In genomic region chr11:80917688-80918087, GRCm38 (mm10) we compare ENCODE assay signal across 15 mouse cellular contexts. TPM values are rescaled to one million over a fixed set of nuclear protein-coding genes. Genes with fewer than 3 reads are reported as not detected.
A peak's percentile ranks its signal among the peaks of the same experiment; 100 is the strongest.
DNase-seq lines count a peak whose midpoint lies in the region; ATAC-seq and TF ChIP-seq lines count a peak whose summit lies in the region.
"Had no signal": no experiment of that assay in that cellular context is flagged by ENCODE, and none has a peak within 500 bp of the region (broad histone marks: within the 10 kb centered on the region; RNA-seq: fewer than 3 reads in every experiment).

No protein-coding gene starts in this region.

- H3K9me3 ChIP-seq in forebrain, postnatal 0 days (ENCODE audit: low read length) = 0 out of 2 replicates have a peak, but pooled peaks cover 2% of the 10 kb centered on the region
- no peaks in the 10 kb centered on the region for H3K9me3 ChIP-seq in forebrain, embryonic 10.5 days
- no peaks in the 10 kb centered on the region for H3K9me3 ChIP-seq in CH12.LX (replicated peaks; ENCODE audit: low read length)
- H3K9me3 ChIP-seq in midbrain, embryonic 11.5 days (ENCODE audit: control insufficient read depth, low read length) = no peaks in the 10 kb centered on the region

- no peak for DNase-seq in forebrain, postnatal 0 days
- DNase-seq in forebrain, embryonic 10.5 days (ENCODE audit: extremely low spot score, low spot score) = no peak
- no peak for DNase-seq in lung, adult 2 months
- no peak for DNase-seq in lung, postnatal 14 days
- DNase-seq in CH12.LX (ENCODE audit: extremely low read depth) = peak; percentile 48
- peak; percentile 27 for DNase-seq in c-Kit-negative CD71-positive TER-119-positive erythroid progenitor cells, embryonic 14.5 days (ENCODE audit: low read depth, low spot score)
- DNase-seq in urinary bladder, postnatal 14 days (ENCODE audit: low spot score) = no peak
- DNase-seq in midbrain, embryonic 11.5 days (ENCODE audit: low spot score, missing footprints) = no peak
- DNase-seq: adrenal gland, postnatal 25 days; gastrocnemius, postnatal 36 days had no signal

- TF ChIP-seq EP300 in CH12.LX (IDR thresholded peaks at IDR 0.05; ENCODE audit: low read length) = no peak

- no peaks in the 10 kb centered on the region for H3K36me3 ChIP-seq in forebrain, postnatal 0 days (ENCODE audit: insufficient read depth)
- H3K36me3 ChIP-seq in forebrain, embryonic 10.5 days (replicated peaks) = no peaks in the 10 kb centered on the region
- H3K36me3 ChIP-seq in CH12.LX (replicated peaks in 1 of 2; ENCODE audit: control insufficient read depth in 1 of 2, insufficient read depth in 1 of 2, low read length in 1 of 2) = no peaks in the 10 kb centered on the region
- no peaks in the 10 kb centered on the region for H3K36me3 ChIP-seq in midbrain, embryonic 11.5 days (ENCODE audit: control insufficient read depth, insufficient read depth, low read length)
- H3K36me3 ChIP-seq: G1E had no signal

- H3K4me1 ChIP-seq in forebrain, postnatal 0 days (ENCODE audit: insufficient read depth) = no peaks in the 10 kb centered on the region
- H3K4me1 ChIP-seq in forebrain, embryonic 10.5 days = peaks cover 5% of the 10 kb centered on the region; the same call in 1 of the 2 replicates
- H3K4me1 ChIP-seq in lung, adult 2 months (ENCODE audit: control insufficient read depth, insufficient read depth, low read length) = no peaks in the 10 kb centered on the region
- H3K4me1 ChIP-seq in CH12.LX (ENCODE audit: control insufficient read depth in 1 of 2, insufficient read depth in 2 of 2) = no peaks in the 10 kb centered on the region; a peak in 1 of 4 replicates
- no peaks in the 10 kb centered on the region for H3K4me1 ChIP-seq in midbrain, embryonic 11.5 days (ENCODE audit: control insufficient read depth, insufficient read depth, low read length)

- no peak for ATAC-seq in forebrain, postnatal 0 days
- no peak for ATAC-seq in midbrain, embryonic 11.5 days (ENCODE audit: low FRiP score)

- dilution Hi-C loops in CH12.LX (cut with MboI; ENCODE audit: extremely low pct_ligation_motif_present, extremely low pct_unique_long_range_greater_than_20kb, low sequenced_read_pairs) = no loop called here

- no peak overlapping the region for H3K27ac ChIP-seq in forebrain, postnatal 0 days (ENCODE audit: low read depth, low read length)
- H3K27ac ChIP-seq in forebrain, embryonic 10.5 days = no peak overlapping the region
- H3K27ac ChIP-seq in CH12.LX (ENCODE audit: insufficient read depth, low read depth) = no peak overlapping the region
- H3K27ac ChIP-seq in midbrain, embryonic 11.5 days (ENCODE audit: low read depth, low read length) = no peak overlapping the region

- H3K4me2 ChIP-seq in forebrain, postnatal 0 days (ENCODE audit: low read depth) = no peak overlapping the region
- H3K4me2 ChIP-seq in CH12.LX (ENCODE audit: insufficient read depth, low read depth, poor library complexity, severe bottlenecking) = no peak overlapping the region
- H3K4me2 ChIP-seq in midbrain, embryonic 11.5 days = no peak overlapping the region

- TF ChIP-seq RAD21 in CH12.LX (IDR thresholded peaks at IDR 0.05; ENCODE audit: low read depth, low read length) = peak; percentile 19

- in situ Hi-C loops in CH12.LX (cut with MboI; ENCODE audit: low pct_ligation_motif_present, low pct_unique_long_range_greater_than_20kb, low sequenced_read_pairs) = loop anchor here (25.0 kb wide), 1 partner anchor 595 kb away; no protein-coding TSS in a partner anchor

- TF ChIP-seq CTCF in forebrain, postnatal 0 days (IDR thresholded peaks at IDR 0.05; ENCODE audit: low read depth) = peak; percentile 26; the same call in 1 of the 2 replicates
- peak; percentile 18; the same call in 1 of the 2 replicates for TF ChIP-seq CTCF in lung, adult 2 months (IDR thresholded peaks at IDR 0.05; ENCODE audit: insufficient read depth, low read length)
- TF ChIP-seq CTCF in CH12.LX (conservative IDR thresholded peaks at IDR 0.05 in 1 of 2, IDR thresholded peaks at IDR 0.05 in 1 of 2; ENCODE audit: low read depth in 2 of 2, low read length in 2 of 2) = peak; percentile 51 to 68; a peak in 3 of 4 replicates

- no peak for TF ChIP-seq POLR2A in lung, adult 2 months (IDR thresholded peaks at IDR 0.05; ENCODE audit: borderline replicate concordance, extremely low read depth, low read depth, low read length)
- no peak for TF ChIP-seq POLR2A in CH12.LX (IDR thresholded peaks at IDR 0.05; ENCODE audit: low read depth, low read length)

- H3K9ac ChIP-seq in forebrain, postnatal 0 days = no peak overlapping the region
- no peak overlapping the region for H3K9ac ChIP-seq in CH12.LX (ENCODE audit: insufficient read depth, low read depth)
- H3K9ac ChIP-seq in midbrain, embryonic 11.5 days (ENCODE audit: low read length) = no peak overlapping the region

- H3K27me3 ChIP-seq in forebrain, postnatal 0 days (ENCODE audit: insufficient read depth, low read length) = no peaks in the 10 kb centered on the region
- H3K27me3 ChIP-seq in forebrain, embryonic 10.5 days (ENCODE audit: poor library complexity, severe bottlenecking) = no peaks in the 10 kb centered on the region
- H3K27me3 ChIP-seq in CH12.LX (replicated peaks) = peaks cover 51% of the 10 kb centered on the region
- H3K27me3 ChIP-seq in midbrain, embryonic 11.5 days (ENCODE audit: control insufficient read depth, insufficient read depth, low read length) = no peaks in the 10 kb centered on the region

- no peak overlapping the region for H3K4me3 ChIP-seq in forebrain, postnatal 0 days (ENCODE audit: low read depth, low read length)
- H3K4me3 ChIP-seq in forebrain, embryonic 10.5 days = no peak overlapping the region
- no peak overlapping the region for H3K4me3 ChIP-seq in lung, adult 2 months (replicated peaks; ENCODE audit: extremely low read depth, low read depth, low read length)
- H3K4me3 ChIP-seq in CH12.LX (replicated peaks in 1 of 3; ENCODE audit: low read depth in 2 of 3, low read length in 2 of 3, poor library complexity in 1 of 3) = no peak overlapping the region
- no peak overlapping the region for H3K4me3 ChIP-seq in midbrain, embryonic 11.5 days (ENCODE audit: low read depth, low read length)

- no peaks in the 10 kb centered on the region for H3K79me2 ChIP-seq in CH12.LX (replicated peaks; ENCODE audit: control insufficient read depth, extremely low read depth, insufficient read depth, poor library complexity, severe bottlenecking)

TF ChIP-seq in CH12.LX, 34 proteins besides CTCF, POLR2A, EP300 and RAD21:
- TF ChIP-seq MYC (IDR thresholded peaks at IDR 0.05; ENCODE audit: low read depth, low read length) (no peak), SMC3 (IDR thresholded peaks at IDR 0.05; ENCODE audit: low read depth, low read length) (peak; percentile 52)

RNA-seq across cellular contexts. Expression of gene Spaca3, which starts 59.5 kb away (rescaled TPM):
- total RNA-seq in forebrain, postnatal 0 days (2014; rRNA removed) = not detected in 2 replicates
- not detected in 2 replicates for polyA plus RNA-seq in forebrain, postnatal 0 days (2015; fragmentation: Nextera tagmentation; extraction: Ambion mirVana)
- polyA plus RNA-seq in forebrain, embryonic 10.5 days (2016; fragmentation: Nextera tagmentation; extraction: Ambion mirVana) = not detected in 2 replicates
- polyA plus RNA-seq in lung, adult 2 months (2012; rRNA removed) = 0.29 TPM in 1 of 2 replicates, not detected in the other
- not detected in 2 replicates for total RNA-seq in CH12.LX (2012; rRNA removed)
- total RNA-seq in CH12.LX (2014; rRNA removed) = not detected in 2 replicates
- polyA plus RNA-seq in CH12.LX (2012; ENCODE audit: insufficient read length, low read depth) = not detected in 2 replicates
- not detected in 2 replicates for polyA plus RNA-seq in midbrain, embryonic 11.5 days (2014; fragmentation: Nextera tagmentation; extraction: Ambion mirVana)
- total RNA-seq: adrenal gland, postnatal 25 days; common myeloid progenitor, adult 5-6 weeks; G1E; gastrocnemius, postnatal 36 days; heart, postnatal 25 days had no signal
- polyA plus RNA-seq: forebrain, embryonic 11.5 days; G1E; lung, embryonic 16.5 days had no signal

Comparison
In these comparisons a context has a peak if more than half of its experiments do, and no peak if none do; other contexts are left out.
1. DNase-seq: peak in CH12.LX (single experiment) and c-Kit-negative CD71-positive TER-119-positive erythroid progenitor cells, embryonic 14.5 days (single experiment); none in forebrain, postnatal 0 days (single experiment), forebrain, embryonic 10.5 days (single experiment), lung, adult 2 months (single experiment), lung, postnatal 14 days (single experiment), urinary bladder, postnatal 14 days (single experiment) and midbrain, embryonic 11.5 days (single experiment).
2. Peak in every context shown above with its lines, with median percentiles within 50 percentile points of each other: CTCF ChIP-seq.